Mouse (Mus musculus): ENCODE results near the gene 5430427O19Rik. TPM values are rescaled to one million over a fixed set of nuclear protein-coding genes. Genes with fewer than 3 reads are reported as not detected.

5430427O19Rik gene
- total RNA-seq (2017): 44.2 and 53.4 TPM in 2 replicates

- peak; percentile 71 for ATAC-seq (ENCODE audit: extremely low read depth, insufficient number of reproducible peaks, low FRiP score, poor library complexity, severe bottlenecking)
Measured at GRCm38 (mm10) chrX:85869914-85870483, at the start of gene 5430427O19Rik. Gene 5430427O19Rik (plus strand): TSS chrX:85870354.

GRCm38 (mm10) chrX:85827719-85828453 is 42.3 kb upstream of the 5430427O19Rik start:
- ATAC-seq (ENCODE audit: extremely low read depth, insufficient number of reproducible peaks, low FRiP score, poor library complexity, severe bottlenecking): no peak

- ATAC-seq (ENCODE audit: extremely low read depth, insufficient number of reproducible peaks, low FRiP score, poor library complexity, severe bottlenecking): no peak
Measured at GRCm38 (mm10) chrX:85829000-85829399, 41.2 kb upstream of the 5430427O19Rik start.

GRCm38 (mm10) chrX:85839174-85839573 is 31.0 kb upstream of the 5430427O19Rik start:
- peak; percentile 36; the same call in 1 of the 2 replicates for ATAC-seq (ENCODE audit: extremely low read depth, insufficient number of reproducible peaks, low FRiP score, poor library complexity, severe bottlenecking)

- no peak for ATAC-seq (ENCODE audit: extremely low read depth, insufficient number of reproducible peaks, low FRiP score, poor library complexity, severe bottlenecking)
Measured at GRCm38 (mm10) chrX:85855938-85856337, 14.2 kb upstream of the 5430427O19Rik start.

- no peak for ATAC-seq (ENCODE audit: extremely low read depth, insufficient number of reproducible peaks, low FRiP score, poor library complexity, severe bottlenecking)
Measured at GRCm38 (mm10) chrX:85857169-85857568, 13.0 kb upstream of the 5430427O19Rik start.

- ATAC-seq (ENCODE audit: extremely low read depth, insufficient number of reproducible peaks, low FRiP score, poor library complexity, severe bottlenecking): peak; percentile 33; the same call in 1 of the 2 replicates
Measured at GRCm38 (mm10) chrX:85868079-85868478, 2.1 kb upstream of the 5430427O19Rik start.

- ATAC-seq (ENCODE audit: extremely low read depth, insufficient number of reproducible peaks, low FRiP score, poor library complexity, severe bottlenecking): no peak
Measured at GRCm38 (mm10) chrX:85871371-85872056, 1.4 kb downstream of the 5430427O19Rik start.

- ATAC-seq (ENCODE audit: extremely low read depth, insufficient number of reproducible peaks, low FRiP score, poor library complexity, severe bottlenecking): no peak
Measured at GRCm38 (mm10) chrX:85874367-85874766, 4.2 kb downstream of the 5430427O19Rik start.

- ATAC-seq (ENCODE audit: extremely low read depth, insufficient number of reproducible peaks, low FRiP score, poor library complexity, severe bottlenecking): no peak
Measured at GRCm38 (mm10) chrX:85875951-85876350, 5.8 kb downstream of the 5430427O19Rik start.

GRCm38 (mm10) chrX:85877747-85878146 is 7.6 kb downstream of the 5430427O19Rik start:
- ATAC-seq (ENCODE audit: extremely low read depth, insufficient number of reproducible peaks, low FRiP score, poor library complexity, severe bottlenecking): no peak

GRCm38 (mm10) chrX:85878293-85878692 is 8.1 kb downstream of the 5430427O19Rik start:
- no peak for ATAC-seq (ENCODE audit: extremely low read depth, insufficient number of reproducible peaks, low FRiP score, poor library complexity, severe bottlenecking)

GRCm38 (mm10) chrX:85879198-85879977 is 9.2 kb downstream of the 5430427O19Rik start:
- ATAC-seq (ENCODE audit: extremely low read depth, insufficient number of reproducible peaks, low FRiP score, poor library complexity, severe bottlenecking): peak; percentile 55; the same call in 1 of the 2 replicates

- no peak for ATAC-seq (ENCODE audit: extremely low read depth, insufficient number of reproducible peaks, low FRiP score, poor library complexity, severe bottlenecking)
Measured at GRCm38 (mm10) chrX:85886651-85887050, 16.5 kb downstream of the 5430427O19Rik start.

- no peak for ATAC-seq (ENCODE audit: extremely low read depth, insufficient number of reproducible peaks, low FRiP score, poor library complexity, severe bottlenecking)
Measured at GRCm38 (mm10) chrX:85901195-85901594, 31.0 kb downstream of the 5430427O19Rik start.

GRCm38 (mm10) chrX:85919034-85919433 is 48.9 kb downstream of the 5430427O19Rik start:
- peak; percentile 77 for ATAC-seq (ENCODE audit: extremely low read depth, insufficient number of reproducible peaks, low FRiP score, poor library complexity, severe bottlenecking)

GRCm38 (mm10) chrX:85932991-85933390 is 62.8 kb downstream of the 5430427O19Rik start:
- no peak for ATAC-seq (ENCODE audit: extremely low read depth, insufficient number of reproducible peaks, low FRiP score, poor library complexity, severe bottlenecking)
